Mouse (Mus musculus): ENCODE measurements around the gene Ubxn6.
"Not testable (repeated sequence)": the region's sequence is repeated elsewhere in the genome, so short reads cannot be mapped to it uniquely, and the experiment has no call there.

The Ubxn6 gene

GRCm38 (mm10) chr17:56074827-56075208 lies at the start of gene Ubxn6:
Gene Ubxn6 (minus strand): TSS chr17:56075028.
- peak; percentile 98 for DNase-seq (ENCODE audit: low read depth, low spot score)

DNA sequence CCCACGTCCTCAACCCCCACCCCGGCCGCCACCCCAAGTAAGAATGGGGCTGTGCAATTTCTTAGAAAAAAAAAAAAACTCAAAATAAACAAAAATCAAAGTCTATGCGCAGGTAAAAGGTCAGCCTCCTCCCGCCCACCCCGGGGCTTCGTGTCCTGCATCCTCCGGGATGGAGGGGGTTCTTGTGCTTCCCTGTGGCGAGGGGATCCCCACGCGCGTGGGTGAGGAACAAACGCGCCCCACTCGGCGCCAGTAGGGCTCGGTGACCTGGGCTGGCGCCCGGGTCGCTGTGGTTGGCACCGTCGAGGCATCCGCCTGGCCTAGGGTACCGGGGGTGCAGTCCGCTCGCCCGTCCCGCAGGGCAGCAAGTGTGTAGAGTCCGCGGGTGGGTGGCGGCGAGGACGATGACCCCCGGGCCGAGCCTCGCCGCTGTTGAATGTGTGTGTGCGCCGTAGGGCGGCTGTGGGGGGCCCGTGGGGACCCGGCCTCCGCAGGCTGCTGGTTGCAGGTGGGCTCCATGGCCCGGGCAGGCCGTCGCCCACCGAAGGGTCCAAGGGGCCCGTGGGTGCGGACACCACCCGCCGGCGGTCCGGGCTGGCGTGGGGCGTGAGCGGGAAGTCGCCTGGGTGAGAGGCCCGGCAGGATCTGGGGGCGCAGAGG lies 49.0 kb upstream of the Ubxn6 start:
- DNase-seq (ENCODE audit: low read depth, low spot score) = no peak

- DNase-seq (ENCODE audit: low read depth, low spot score) = no peak
These were observed 48.3 kb upstream of the Ubxn6 start for GRCm38 (mm10) chr17:56123161-56123560.

GRCm38 (mm10) chr17:56121826-56122225 lies 47.0 kb upstream of the Ubxn6 start, which contains the start of gene Lrg1:
Gene Lrg1 (minus strand): TSS chr17:56122001.
- DNase-seq (ENCODE audit: low read depth, low spot score) = no peak

DNA sequence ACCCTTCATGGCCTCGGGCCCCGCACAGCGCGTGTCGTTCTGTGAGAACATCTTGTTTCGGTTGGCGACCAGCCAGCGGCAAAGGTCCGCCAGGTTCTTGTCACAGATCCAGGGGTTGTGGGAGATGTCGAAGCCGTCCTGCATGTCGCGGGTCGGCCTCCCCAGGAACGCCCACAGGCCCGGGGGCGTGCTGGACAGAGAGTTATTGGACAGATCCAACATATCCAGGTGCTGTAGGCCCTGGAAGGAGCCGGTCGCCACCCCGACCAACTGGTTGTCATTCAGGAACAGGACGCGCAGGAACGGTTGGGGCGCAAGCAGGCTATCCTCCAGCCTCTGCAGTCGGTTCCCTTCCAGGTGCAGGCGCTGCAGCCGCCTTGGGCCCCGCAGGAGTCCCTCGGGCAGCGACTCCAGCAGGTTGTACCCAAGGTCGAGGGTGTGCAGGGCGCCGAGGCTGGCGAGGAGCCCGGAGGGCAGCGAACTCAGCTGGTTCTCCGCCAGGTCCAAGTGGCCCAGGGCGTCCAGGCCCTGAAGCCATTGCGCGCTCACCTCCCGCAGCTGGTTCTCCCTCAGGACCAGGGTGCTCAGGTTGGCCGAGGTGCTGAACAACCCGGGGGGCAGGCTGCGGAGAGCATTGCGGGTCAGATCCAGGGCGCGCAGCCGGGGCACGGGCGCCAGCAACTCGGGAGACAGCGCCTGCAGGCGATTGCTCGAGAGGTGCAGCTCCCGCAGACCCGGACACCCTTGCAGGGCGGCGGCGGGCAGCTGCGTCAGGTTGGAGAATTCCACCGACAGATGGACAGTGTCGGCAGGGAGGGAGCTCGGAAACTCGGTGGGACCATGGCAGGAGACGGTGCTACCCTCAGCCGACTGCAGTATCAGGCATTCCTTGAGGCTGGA lies 45.4 kb upstream of the Ubxn6 start:
- no peak for DNase-seq (ENCODE audit: low read depth, low spot score)

- no peak for DNase-seq (ENCODE audit: low read depth, low spot score)
These were observed 44.6 kb upstream of the Ubxn6 start for GRCm38 (mm10) chr17:56119431-56119830.

GRCm38 (mm10) chr17:56117251-56117710 lies 42.5 kb upstream of the Ubxn6 start, which contains the start of gene Plin5:
Gene Plin5 (minus strand): TSS chr17:56117596.
- DNase-seq (ENCODE audit: low read depth, low spot score) = no peak

GRCm38 (mm10) chr17:56116193-56116592 lies 41.4 kb upstream of the Ubxn6 start:
- no peak for DNase-seq (ENCODE audit: low read depth, low spot score)

DNA sequence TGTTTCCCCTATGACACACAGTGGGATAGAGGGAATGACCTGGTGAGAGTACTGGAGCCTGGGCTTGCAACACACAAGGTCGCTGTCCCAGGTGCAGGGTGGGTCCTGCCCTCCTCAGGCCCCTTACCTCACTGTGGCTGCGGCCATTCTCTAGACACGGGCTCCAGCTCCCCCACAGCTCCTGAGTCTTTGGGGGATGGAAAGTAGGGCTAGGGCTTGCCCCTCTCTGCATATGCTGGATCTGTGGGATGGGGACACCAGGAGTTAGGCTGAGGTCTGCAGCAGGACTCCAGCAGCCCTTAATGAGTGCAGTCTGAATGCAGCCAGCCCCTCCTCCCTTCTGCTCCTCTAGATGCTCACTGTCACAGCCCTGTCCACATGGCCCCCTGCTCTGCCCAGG lies 37.9 kb upstream of the Ubxn6 start:
- DNase-seq (ENCODE audit: low read depth, low spot score) = no peak

- DNase-seq (ENCODE audit: low read depth, low spot score) = peak; percentile 60
These were observed 37.0 kb upstream of the Ubxn6 start for GRCm38 (mm10) chr17:56111864-56112263.

- DNase-seq (ENCODE audit: low read depth, low spot score) = no peak
These were observed 36.2 kb upstream of the Ubxn6 start for GRCm38 (mm10) chr17:56111021-56111420.

- no peak for DNase-seq (ENCODE audit: low read depth, low spot score)
These were observed 35.7 kb upstream of the Ubxn6 start for GRCm38 (mm10) chr17:56110571-56110970.

DNA sequence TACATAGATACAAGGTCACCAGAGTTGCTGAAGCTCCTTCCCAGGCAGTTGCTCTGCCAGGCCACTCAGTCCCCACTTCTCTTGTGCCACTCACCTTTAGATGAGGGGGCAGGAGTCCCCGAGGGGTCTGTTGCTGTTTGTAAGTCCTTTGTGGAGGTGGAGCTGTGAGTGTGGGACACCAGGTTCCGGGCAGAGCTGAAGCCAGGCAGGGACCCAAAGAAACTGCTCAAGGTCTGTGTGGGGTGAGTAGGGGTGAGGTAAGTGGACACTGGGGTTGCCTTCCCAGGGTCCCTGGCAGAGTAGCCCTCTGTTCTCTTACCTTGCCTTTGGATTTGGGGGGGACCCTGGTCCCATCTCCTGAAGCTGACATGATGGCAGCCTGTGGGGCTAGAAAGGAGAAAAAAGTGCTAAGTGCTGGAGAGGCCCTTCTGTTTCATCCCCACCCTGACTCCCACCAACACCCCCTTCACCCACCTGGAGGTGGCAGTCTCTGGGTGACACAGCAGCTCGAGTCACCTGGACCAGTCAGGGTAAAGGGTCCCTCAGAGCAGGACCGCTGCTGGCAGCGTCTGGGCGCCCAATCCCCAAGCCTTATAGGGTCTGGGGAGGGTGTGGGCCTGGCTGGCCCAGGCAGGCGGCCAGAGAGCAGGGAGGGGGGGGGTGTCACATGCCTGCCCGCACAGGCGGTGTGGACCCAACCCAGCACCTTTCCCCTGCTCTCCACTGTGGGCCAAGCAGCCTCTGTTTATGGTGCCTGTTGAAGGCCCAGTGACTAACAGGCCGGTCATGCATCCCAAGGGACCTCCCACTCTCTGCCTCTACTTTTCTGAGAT lies 34.6 kb upstream of the Ubxn6 start, which contains the start of gene Plin4:
Gene Plin4, minus strand, starts transcription at position 585 of the 833 bp plus-strand sequence.
- DNase-seq (ENCODE audit: low read depth, low spot score) = no peak

GRCm38 (mm10) chr17:56108334-56109044 lies 33.7 kb upstream of the Ubxn6 start:
- no peak for DNase-seq (ENCODE audit: low read depth, low spot score)

DNA sequence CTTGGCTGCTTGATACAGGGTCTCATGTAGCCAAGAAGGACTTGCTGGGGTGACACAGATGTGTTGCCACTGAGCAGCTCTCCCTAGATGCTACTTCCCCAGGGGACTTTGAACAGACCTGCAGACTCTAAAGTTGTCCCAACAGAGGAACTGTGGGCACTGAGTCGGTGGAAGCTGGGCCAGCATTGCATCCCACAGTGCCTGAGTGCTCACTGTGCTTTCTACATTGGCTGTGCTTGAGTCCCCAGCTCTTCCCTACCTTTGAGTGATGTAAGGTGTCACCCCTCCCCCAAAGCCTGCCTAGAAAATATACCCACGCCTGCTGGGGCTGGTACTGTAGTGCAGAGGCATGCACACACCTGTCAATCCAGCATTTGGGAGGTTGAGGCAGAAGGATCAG lies 32.9 kb upstream of the Ubxn6 start:
- DNase-seq (ENCODE audit: low read depth, low spot score) = no peak

DNA sequence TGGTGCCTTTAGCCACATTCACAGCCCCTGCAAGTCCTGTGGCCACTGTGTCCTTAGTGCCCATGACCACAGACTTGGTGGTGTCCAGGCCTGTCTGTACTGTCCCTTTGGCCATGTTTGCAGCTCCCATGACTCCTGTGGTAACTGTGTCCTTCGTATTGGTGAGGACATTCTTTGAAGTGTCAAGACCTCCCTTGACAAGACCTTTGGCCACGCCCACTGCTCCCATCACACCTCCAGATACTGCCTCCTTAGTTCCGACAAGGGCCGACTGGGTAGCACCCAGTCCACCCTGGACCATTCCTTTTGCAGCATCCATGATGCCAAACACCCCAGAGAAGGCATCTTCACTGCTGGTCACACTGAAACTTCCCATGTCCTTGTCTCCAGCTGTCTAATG lies 32.2 kb upstream of the Ubxn6 start:
- no peak for DNase-seq (ENCODE audit: low read depth, low spot score)

DNA sequence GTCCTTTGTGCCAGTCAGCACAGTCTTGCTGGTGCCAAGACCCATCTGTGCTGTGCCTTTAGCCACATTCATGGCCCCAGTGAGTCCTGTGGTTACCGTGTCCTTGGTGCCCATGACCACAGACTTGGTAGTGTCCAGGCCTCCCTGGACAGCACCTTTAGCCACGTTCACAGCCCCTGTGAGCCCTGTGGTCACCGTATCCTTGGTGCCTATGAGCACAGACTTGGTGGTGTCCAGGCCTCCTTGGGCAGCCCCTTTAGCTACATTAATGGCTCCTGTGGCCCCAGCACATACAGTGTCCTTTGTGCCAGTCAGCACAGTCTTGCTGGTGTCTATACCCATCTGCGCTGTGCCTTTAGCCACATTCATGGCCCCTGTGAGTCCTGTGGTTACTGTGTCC lies 31.6 kb upstream of the Ubxn6 start:
- DNase-seq (ENCODE audit: low read depth, low spot score) = not testable (repeated sequence)

GRCm38 (mm10) chr17:56104821-56105220 lies 30.0 kb upstream of the Ubxn6 start:
- not testable (repeated sequence) for DNase-seq (ENCODE audit: low read depth, low spot score)

DNA sequence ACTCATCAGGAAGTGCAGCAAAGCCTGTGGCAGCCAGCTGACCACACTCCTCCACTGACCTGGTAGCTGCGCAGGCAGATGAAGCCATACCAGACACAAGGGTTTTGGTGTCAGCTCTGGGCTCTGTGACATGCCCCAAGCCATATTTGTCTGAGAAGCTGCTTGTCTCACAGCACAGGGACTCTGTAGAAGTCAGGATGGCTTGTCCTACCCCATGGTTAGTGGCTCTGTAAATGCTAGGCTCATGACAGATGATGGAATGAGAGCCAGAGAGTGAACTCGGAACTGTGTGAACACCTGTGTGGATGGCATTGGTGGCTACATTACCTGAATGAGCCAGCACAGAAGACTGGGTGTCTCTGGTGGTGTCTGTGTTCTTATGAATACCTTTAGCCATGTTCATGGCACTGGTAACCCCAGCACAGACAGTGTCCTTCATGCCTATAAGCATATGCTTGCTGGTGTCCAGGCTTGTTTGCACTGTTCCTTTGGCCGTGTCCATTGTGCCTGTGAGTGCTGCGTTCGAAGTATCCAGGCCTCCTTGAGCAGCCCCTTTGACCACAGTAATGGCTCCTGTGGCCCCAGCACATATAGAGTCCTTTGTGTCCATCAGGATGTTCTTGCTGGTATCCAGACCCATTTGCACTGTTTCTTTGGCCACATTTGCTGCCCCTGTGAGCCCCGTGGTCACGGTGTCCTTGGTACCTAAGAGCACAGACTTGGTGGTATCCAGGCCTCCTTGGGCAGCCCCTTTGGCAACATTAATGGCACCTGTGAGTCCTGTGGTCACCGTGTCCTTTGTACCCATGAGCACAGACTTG lies 28.8 kb upstream of the Ubxn6 start:
- no peak for DNase-seq (ENCODE audit: low read depth, low spot score)

DNA sequence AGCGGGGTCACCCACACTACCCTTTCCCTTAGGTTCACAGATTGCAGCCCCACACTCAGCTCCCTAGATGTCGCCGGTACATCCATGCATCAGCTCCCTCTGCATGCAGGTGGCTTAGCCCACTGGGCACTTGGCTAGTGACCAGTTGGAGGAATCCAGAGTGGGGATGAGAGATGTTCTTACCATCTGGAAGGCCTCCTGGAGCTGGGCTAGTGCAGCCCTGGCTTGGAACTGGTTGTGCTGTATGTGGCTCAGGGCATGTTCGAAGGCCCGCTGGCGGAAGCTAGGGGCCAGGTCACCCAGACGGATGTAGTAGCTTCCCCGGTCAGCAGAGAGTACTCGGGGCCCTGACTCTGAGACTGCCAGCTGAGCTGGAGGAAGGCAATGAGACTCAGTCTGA lies 28.1 kb upstream of the Ubxn6 start:
- DNase-seq (ENCODE audit: low read depth, low spot score) = no peak

Measured in CD4-positive helper T cell, adult 2 months (primary cell).